Mouse (Mus musculus) kidney, postnatal 25 days (tissue): ENCODE measurements around the gene Mybpc2.
A peak's percentile ranks its signal among the peaks of the same experiment; 100 is the strongest.

Source experiments
- DNase-seq, 2 experiments: peaks; one replicate each; pipeline ENCODE4 v3.0.0; 2021; ENCODE audit warnings: mixed read lengths in 2 of 2

Mybpc2 gene

GRCm38 (mm10) chr7:44521710-44522109, 2.7 kb downstream of the Mybpc2 start:
- DNase-seq = peak; percentile 75 to 76

- no peak for DNase-seq
These were observed 3.5 kb downstream of the Mybpc2 start for GRCm38 (mm10) chr7:44520990-44521389.

DNA sequence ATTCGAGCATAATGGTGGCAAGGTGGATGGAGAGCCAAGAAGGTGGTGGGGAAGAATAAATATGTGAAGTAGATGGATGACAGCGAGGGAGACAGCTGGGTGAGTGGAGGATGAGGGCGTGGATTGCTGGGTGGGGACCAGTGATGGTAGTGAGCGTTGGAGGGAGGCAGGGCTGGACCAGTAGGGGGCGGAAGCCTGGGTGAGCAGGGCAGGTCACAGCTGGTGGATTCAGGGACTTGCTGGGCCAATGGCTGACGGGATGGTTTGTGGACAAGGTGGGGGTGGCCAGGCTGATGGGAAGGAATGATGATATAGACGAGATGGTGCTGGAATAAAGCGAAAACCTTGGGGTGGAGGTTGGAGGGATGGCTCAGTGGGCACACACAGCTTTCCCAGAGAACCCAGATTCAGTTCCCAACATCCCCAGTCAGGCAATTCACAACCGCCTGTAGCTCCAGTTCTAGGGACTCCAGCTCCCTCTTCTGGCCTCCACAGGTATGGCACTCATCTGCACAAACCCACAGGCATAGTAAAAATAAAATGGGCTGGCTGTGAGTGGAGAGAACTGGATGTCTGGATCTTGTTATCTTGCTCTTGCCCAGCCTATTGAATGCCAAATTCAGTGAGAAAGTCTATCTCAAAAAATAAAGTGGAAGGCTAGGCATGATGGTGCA, 5.1 kb downstream of the Mybpc2 start:
- no peak for DNase-seq

DNA sequence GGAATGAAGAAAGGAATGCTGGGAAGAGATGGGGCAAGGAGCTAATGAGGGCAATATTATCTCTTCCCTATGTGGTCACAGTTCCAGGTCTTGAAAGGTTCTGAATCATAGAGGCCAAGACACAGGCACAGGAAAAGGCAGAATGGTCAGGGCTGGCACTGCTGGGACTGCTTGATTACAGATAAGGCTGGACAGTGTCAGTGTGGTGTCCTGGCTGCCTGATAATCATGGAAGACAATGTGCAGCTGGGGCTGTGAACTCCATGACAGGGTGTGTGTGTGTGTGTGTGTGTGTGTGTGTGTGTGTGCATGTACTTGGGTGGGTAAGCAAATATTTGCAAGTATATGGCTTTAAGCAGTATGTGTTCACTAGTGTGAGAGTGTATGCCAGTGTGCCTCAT, 17.0 kb downstream of the Mybpc2 start:
- no peak for DNase-seq

DNA sequence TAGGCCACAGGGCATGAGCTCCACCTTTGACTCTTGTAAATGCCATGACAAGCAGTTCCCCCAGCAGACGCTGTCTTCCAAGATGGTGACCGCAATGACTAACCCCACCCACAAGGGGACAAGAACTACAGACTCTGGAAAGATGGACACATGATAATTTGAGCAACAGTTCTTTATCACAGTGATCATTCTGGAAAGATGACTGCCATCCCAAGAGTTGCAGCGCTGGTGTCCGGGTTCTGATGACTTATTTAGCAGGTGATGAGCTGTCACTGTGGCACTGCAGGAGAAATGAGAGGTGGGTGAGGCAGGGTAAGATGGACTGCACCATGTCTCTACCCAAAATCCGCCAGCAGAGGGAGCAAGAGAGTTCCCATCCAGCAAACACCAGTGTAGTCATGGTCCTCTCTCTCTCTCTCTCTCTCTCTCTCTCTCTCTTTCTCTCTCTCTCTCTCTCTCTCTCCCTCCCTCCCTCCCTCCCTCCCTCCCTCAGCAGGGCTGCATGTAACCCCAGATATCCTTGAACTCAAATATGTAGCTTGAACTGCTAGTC, 22.8 kb downstream of the Mybpc2 start:
- DNase-seq = peak; percentile 72 to 82

DNA sequence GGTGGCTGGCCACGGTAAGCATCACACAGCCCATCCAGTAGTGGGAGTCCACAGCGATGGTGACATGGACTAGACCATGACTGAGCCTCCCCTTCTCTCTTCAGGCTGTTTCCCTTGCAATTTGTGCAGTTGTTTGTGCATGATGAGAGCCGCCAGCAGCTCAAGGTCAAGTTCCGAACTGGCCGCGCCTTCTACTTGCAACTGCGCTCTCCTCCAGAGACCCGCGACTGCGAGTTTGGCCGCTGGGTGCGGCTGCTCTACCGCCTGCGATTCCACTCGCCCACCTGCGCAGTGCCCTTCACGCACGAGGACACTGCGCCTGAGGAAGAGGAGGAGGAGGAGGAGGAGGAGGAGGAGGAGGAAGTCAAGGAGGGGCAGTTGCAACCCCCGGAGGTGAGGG, 24.4 kb downstream of the Mybpc2 start:
- DNase-seq = peak in 1 of 2 experiments; percentile 31

DNA sequence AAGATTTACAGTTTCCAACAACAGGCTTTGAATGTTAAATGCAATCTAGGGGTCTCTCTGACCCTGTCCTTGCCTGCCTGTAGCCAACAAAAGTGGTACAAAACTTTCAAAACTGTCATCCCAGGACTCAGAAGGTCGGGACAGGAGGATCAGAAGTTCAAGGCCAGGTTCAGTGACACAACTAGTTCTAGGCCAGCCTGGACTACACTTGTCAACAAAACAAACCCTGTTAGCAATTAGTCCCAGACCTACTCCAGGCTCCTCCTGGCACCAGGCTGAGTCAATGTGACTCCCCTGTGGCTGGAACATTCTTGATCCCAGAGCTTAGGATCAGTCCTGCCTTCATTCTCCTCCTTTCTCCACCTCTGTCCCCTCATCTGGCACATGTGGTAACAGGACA, 25.5 kb downstream of the Mybpc2 start:
- no peak for DNase-seq

- DNase-seq = peak in 1 of 2 experiments; percentile 33
These were observed 26.9 kb downstream of the Mybpc2 start for GRCm38 (mm10) chr7:44497361-44498055.

DNA sequence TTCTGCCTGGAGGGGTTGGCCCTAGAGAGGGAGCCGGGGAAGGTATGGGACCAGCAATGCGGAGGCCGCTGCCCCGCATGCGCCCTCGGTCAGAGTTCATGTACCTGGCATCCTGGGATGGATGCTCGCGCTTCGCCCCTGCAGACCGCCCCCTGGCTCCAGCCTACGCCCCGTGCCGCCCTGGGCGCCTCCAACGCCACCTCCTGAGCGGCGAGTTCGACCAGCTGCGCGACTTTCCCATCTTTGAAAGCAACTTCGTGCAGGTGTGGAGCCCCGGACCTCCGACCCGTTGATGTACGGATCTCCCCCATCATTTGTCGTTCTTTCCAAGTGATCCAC, 27.7 kb downstream of the Mybpc2 start:
- no peak for DNase-seq

- DNase-seq = peak; percentile 98 to 99
These were observed 28.3 kb downstream of the Mybpc2 start, which contains the start of the genes Emc10 and Fam71e1 for GRCm38 (mm10) chr7:44495992-44496770. Emc10 (minus strand) TSS chr7:44496529. Fam71e1 (plus strand) TSS chr7:44496581.

DNA sequence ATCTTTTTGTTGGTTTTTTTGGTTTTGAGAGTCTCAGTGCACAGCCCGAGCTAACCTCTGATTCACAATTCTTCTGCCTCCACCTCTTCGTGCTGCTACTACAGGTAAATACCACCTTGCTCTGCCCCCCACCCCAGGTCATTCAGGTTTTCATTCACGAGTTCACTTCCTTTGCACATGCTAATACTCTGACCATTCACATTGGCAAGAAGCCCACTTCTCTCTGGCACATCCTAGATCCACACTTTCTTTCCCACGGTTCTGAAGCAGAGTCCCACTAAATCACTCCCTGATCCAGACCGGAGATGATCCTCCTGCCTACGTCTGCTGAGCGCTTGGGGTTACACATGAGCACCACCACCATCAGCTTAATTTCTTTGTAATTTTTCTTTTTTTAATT, 29.4 kb downstream of the Mybpc2 start:
- no peak for DNase-seq

DNA sequence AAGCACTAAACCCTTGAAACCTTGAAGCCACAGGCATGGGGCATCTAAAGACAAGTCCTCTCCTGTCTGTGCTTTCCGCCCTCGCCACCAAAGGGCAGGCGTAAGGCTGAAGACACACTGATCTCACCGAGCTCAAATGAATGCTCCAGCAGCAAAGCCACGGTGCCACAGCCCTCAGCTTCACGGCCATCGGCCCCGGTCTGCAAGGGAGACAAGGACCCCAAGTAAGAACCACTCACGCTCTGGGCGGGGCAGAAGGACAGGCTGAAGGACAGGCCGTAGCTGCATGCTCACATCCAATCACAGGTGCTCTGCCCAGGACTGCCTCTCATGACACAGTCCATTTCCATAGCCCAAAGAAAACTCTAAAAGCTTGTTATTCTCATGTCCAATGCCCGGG, 29.8 kb downstream of the Mybpc2 start:
- peak in 1 of 2 experiments; percentile 35 for DNase-seq

GRCm38 (mm10) chr7:44492166-44492826, 32.2 kb downstream of the Mybpc2 start:
- DNase-seq = peak in 1 of 2 experiments; percentile 32

GRCm38 (mm10) chr7:44491391-44491790, 33.1 kb downstream of the Mybpc2 start:
- DNase-seq = no peak

GRCm38 (mm10) chr7:44490281-44490680, 34.2 kb downstream of the Mybpc2 start:
- DNase-seq = no peak

GRCm38 (mm10) chr7:44488545-44488944, 35.9 kb downstream of the Mybpc2 start:
- peak in 1 of 2 experiments; percentile 38 for DNase-seq

- no peak for DNase-seq
These were observed 36.5 kb downstream of the Mybpc2 start for GRCm38 (mm10) chr7:44487936-44488335.

- DNase-seq = no peak
These were observed 37.4 kb downstream of the Mybpc2 start for GRCm38 (mm10) chr7:44486927-44487575.

GRCm38 (mm10) chr7:44485572-44486195, 38.8 kb downstream of the Mybpc2 start:
- DNase-seq = no peak

DNA sequence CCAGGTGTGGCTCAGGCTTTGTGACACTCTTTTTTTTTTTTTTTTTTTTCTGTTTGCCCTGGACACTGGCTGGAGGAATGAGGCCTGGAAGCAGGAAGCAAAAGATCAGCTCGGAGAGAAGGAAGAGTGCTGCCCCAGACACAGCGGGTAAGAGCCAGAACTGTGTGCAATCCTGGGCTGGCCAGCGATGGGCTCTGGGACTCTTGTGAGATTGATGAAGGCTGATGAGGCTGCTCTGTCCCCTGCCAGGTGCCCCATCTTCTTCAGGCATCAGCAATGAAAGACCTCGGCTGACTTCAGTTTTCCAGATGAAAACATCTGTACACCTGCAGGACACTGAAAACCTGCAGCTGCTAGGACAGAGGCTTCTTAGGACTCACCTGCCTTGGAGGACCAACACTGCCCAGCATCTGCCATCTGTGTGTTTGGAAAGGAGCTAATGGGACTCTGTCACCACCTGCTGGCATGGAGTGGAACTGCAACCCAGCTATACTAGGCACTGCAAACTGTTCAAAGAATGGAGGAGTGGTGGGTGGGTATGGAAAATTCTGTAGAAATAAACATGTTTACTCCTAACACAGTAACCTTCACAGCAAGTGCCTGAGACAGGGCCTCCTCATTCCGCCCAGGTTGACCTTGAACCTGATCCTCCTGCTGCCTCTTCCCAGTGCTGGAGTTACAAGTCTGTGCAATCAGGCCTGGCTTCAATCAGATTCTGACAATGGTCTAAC, 39.5 kb downstream of the Mybpc2 start:
- peak; percentile 74 to 84 for DNase-seq

DNA sequence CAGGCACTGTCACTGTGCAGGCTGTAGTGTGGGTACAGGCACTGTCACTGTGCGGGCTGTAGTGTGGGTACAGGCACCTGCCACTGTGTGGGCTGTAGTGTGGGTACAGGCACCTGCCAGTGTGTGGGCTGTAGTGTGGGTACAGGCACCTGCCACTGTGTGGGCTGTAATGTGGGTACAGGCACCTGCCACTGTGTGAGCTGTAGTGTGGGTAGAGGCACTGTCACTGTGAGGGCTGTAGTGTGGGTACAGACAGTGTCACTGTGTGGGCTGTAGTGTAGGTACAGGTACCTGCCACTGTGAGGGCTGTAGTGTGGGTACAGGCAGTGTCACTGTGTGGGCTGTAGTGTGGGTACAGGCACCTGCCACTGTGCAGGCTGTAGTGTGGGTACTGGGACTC, 40.3 kb downstream of the Mybpc2 start:
- DNase-seq = no peak
